Mouse (Mus musculus) embryonic fibroblast, embryonic 13.5 days (primary cell): ENCODE data around the gene Adamts5. TPM values are rescaled to one million over a fixed set of nuclear protein-coding genes. Genes with fewer than 3 reads are reported as not detected.

Source experiments
- H3K27ac ChIP-seq: 2 replicates; pipeline ENCODE4 v1.5.1; 2012; ENCODE audit warnings: low read length, control low read depth, inconsistent platforms; ENCODE audit not compliant: insufficient read depth
- H3K4me1 ChIP-seq: 2 replicates; pipeline ENCODE4 v1.6.1; 2011; ENCODE audit warnings: low read length; ENCODE audit not compliant: control insufficient read depth, insufficient read depth
- H3K4me3 ChIP-seq: 2 replicates; pipeline ENCODE4 v1.5.1; 2011; ENCODE audit warnings: mild to moderate bottlenecking, control low read depth, low read length; ENCODE audit not compliant: insufficient read depth
- CTCF ChIP-seq: IDR thresholded peaks from 2 replicates; pipeline ENCODE4 v1.5.1; 2011; ENCODE audit warnings: mild to moderate bottlenecking, control low read depth, low read length, moderate library complexity, borderline replicate concordance; ENCODE audit not compliant: insufficient read depth
- POLR2A ChIP-seq: IDR thresholded peaks from 2 replicates; pipeline ENCODE4 v1.6.1; 2011; ENCODE audit warnings: low read depth, mild to moderate bottlenecking, control low read depth, low read length, moderate library complexity
- polyA plus RNA-seq: library from polyadenylated mRNA; stranded (reverse); fragments of >200 nt; gene quantifications from 2 replicates; pipeline ENCODE4 v1.2.4, GENCODE M21; 2011; ENCODE audit warnings: low read depth; ENCODE audit not compliant: missing spikeins, insufficient read length

The Adamts5 gene
- polyA plus RNA-seq, 1 experiment = 27.7 TPM

DNA sequence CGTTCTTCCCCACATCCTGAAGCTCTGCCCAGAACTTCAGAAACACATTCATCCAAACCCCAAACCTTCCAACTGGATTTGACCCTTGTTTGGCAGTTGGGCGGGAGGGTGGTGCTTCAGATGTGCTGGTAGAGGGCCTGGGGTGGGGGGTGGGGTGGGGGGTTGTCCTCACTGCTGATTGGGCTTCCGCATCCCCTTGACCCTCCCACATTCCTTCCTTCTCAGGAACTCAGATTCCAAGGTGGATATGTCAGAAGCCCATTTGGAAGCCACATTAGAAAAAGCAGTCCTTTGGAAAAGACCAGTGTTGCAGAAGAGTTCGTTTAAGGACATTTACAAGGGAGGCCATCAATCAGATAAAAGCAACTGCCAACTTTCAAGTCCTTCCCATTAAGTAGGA lies 3.2 kb downstream of the Adamts5 start:
- Histone ChIP-seq H3K4me1 (peaks cover 3% of the 10 kb centered on the region; the same call in 1 of the 2 replicates), H3K4me3 (peak overlapping the region; percentile 61), H3K27ac (peak overlapping the region; percentile 48)
- TF ChIP-seq POLR2A (peak; percentile 35; the same call in 1 of the 2 replicates), CTCF (no peak)

DNA sequence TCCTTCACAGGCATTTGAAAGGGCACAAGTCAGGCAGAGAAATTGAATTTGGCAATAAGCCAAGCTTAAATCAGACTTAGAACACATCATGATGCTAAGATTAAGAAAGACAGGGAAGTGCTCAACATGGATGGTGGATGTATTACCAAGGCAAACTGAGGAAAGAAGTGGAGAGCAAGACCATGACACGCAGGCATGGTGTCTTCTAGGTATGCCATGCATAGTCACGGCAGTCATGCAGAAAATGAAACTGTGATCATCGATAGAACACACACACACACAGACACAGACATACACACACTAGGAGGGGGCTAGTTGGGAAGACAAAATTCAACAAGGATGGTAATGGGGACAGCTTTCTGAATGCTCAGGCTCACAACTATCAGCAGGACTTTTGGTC lies 3.8 kb downstream of the Adamts5 start:
- no peak for TF ChIP-seq CTCF
- 0 out of 2 replicates have a peak, but pooled peaks have one; percentile 33 for TF ChIP-seq POLR2A
- Histone ChIP-seq H3K4me1 (peaks cover 3% of the 10 kb centered on the region; the same call in 1 of the 2 replicates), H3K4me3 (peak overlapping the region; percentile 42), H3K27ac (peak overlapping the region; percentile 48)

DNA sequence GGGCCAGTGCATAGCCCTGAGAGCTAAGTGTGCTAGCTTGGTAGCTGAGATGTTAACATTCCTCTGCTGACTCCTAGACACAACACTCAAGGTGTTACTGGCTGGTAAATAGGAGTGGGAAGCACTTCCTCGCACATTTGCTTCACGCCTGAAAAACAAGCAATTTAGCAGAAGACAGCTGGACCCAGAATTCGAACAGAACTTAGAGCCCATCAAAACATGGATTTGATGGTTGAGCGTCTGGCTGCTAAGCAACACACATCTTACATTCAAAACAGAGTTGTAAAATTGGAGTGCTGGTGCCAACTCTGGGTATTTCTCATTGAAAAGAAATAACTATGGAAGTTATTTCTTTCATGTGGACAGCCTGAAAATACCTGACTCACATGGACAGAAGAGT lies 5.7 kb downstream of the Adamts5 start:
- H3K4me1 ChIP-seq = no peaks in the 10 kb centered on the region; the same call in 1 of the 2 replicates
- no peak for TF ChIP-seq CTCF
- TF ChIP-seq POLR2A = no peak
- no peak overlapping the region for H3K27ac ChIP-seq
- H3K4me3 ChIP-seq = no peak overlapping the region

GRCm38 (mm10) chr16:85889778-85890177 lies 11.8 kb downstream of the Adamts5 start:
- peaks cover 4% of the 10 kb centered on the region for H3K4me1 ChIP-seq
- no peak for TF ChIP-seq POLR2A
- TF ChIP-seq CTCF = no peak

GRCm38 (mm10) chr16:85887289-85888051 lies 14.2 kb downstream of the Adamts5 start:
- Histone ChIP-seq H3K4me1 (peaks cover 4% of the 10 kb centered on the region), H3K4me3 (no peak overlapping the region), H3K27ac (peak overlapping the region; percentile 47)
- TF ChIP-seq POLR2A (no peak), CTCF (no peak)

More at GRCm38 (mm10) chr16:85889778-85890177, 11.8 kb downstream of the Adamts5 start:
- H3K27ac ChIP-seq = no peak overlapping the region
- H3K4me3 ChIP-seq = no peak overlapping the region

GRCm38 (mm10) chr16:85879075-85879474 lies 22.6 kb downstream of the Adamts5 start:
- TF ChIP-seq CTCF (no peak), POLR2A (no peak)
- no peak overlapping the region for H3K27ac ChIP-seq
- no peaks in the 10 kb centered on the region for H3K4me1 ChIP-seq
- no peak overlapping the region for H3K4me3 ChIP-seq

DNA sequence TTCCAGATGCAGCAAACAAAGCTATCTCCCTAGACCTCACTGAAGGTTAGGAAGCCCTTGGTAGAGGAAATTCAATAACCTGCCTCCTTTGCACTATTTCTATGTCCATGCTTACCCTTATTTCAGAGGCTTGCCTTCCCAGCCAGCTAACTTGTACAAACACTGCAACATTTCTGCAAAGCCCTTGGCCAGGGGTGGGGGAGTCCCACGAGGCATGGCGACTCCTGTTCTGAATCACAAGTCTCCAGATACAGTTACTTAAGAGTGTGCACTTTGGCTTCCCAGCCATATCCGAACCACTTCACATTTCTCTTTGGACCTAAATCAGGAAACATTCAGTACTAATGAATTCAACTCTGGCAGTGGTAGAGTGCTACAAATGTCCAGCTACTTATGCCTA lies 27.5 kb downstream of the Adamts5 start:
- H3K27ac ChIP-seq = no peak overlapping the region
- H3K4me1 ChIP-seq = no peaks in the 10 kb centered on the region
- no peak overlapping the region for H3K4me3 ChIP-seq
- TF ChIP-seq POLR2A (no peak), CTCF (no peak)

DNA sequence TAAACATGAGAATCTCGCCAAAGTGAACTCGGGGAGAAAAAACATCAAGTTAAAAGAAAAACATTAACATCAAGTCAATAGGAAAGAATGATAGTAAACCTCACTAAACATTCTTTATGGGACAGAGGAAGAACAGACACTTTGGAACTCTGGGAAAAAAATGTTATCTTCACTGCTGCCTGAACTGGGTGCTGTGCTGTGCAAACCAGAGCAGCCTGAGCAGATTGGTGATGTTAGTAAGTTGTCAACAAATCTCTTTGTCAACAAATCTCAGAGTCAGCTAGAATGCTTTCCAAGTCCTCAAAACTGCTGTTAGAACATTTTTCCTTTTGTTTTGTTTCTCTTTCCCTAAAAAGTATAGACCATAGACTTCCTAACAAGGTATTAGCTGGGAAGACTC lies 29.7 kb downstream of the Adamts5 start:
- no peak overlapping the region for H3K27ac ChIP-seq
- no peak overlapping the region for H3K4me3 ChIP-seq
- TF ChIP-seq POLR2A = no peak
- TF ChIP-seq CTCF = no peak
- no peaks in the 10 kb centered on the region for H3K4me1 ChIP-seq

DNA sequence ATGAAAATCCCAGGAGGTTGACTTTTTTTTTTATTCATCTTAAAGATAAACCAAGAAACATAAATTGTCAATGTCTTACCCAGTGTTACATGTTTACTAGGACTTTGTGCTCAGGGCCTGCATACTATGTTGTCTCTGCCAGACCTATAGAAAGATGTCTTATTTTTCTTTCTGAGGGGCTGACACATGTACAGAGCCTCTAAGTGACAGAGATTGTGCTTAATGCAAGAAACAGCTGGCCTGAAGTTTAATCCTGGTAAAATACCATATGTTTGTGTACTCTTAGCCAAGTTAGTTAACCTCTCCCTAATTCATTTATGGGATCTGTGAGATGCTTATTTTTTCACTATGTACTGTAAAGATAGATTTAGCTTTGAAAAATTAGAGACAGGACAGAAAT lies 30.4 kb downstream of the Adamts5 start:
- Histone ChIP-seq H3K4me3 (no peak overlapping the region), H3K4me1 (no peaks in the 10 kb centered on the region), H3K27ac (no peak overlapping the region)
- TF ChIP-seq CTCF (no peak), POLR2A (no peak)

GRCm38 (mm10) chr16:85864691-85865389 lies 36.8 kb downstream of the Adamts5 start:
- TF ChIP-seq CTCF (no peak), POLR2A (no peak)
- H3K4me3 ChIP-seq = no peak overlapping the region
- H3K27ac ChIP-seq = no peak overlapping the region
- no peaks in the 10 kb centered on the region for H3K4me1 ChIP-seq
